Comparison of ENCODE assay signal across 30 mouse cellular contexts in the genomic region with DNA sequence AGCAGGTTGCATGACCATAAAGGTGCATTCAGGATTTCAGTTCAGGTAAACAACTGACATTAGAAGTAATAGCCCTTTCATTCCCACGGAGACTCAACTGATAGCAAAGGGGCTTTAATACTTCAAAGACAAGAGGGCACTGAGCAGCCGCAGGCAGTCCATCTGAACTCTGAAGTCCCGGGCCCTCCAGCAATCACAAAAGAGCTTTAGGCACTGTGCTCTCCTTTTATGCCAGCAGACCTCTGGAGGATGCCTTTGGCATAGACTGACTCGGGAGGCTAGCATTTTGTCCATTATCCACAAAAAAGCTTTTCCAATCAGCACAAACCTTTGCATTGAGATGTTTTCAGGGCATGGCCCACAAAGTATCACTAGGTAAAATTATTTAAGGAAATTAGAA. TPM values are rescaled to one million over a fixed set of nuclear protein-coding genes. Genes with fewer than 3 reads are reported as not detected.
A peak's percentile ranks its signal among the peaks of the same experiment; 100 is the strongest.
DNase-seq lines count a peak whose midpoint lies in the region; ATAC-seq and TF ChIP-seq lines count a peak whose summit lies in the region.
"Had no signal": no experiment of that assay in that cellular context is flagged by ENCODE, and none has a peak within 500 bp of the region (broad histone marks: within the 10 kb centered on the region; RNA-seq: fewer than 3 reads in every experiment).

No protein-coding gene starts in this region.

- H3K4me2 ChIP-seq in forebrain, embryonic 14.5 days (ENCODE audit: low read length), result no peak overlapping the region
- no peak overlapping the region for H3K4me2 ChIP-seq in forebrain, embryonic 16.5 days (ENCODE audit: low read length)
- H3K4me2 ChIP-seq in midbrain, embryonic 14.5 days (ENCODE audit: low read length), result no peak overlapping the region
- no peak overlapping the region for H3K4me2 ChIP-seq in midbrain, embryonic 11.5 days
- H3K4me2 ChIP-seq: embryonic facial prominence, embryonic 13.5 days; embryonic facial prominence, embryonic 15.5 days; forebrain, embryonic 12.5 days; forebrain, embryonic 15.5 days had no signal

- TF ChIP-seq CTCF in brain, embryonic 14.5 days (IDR thresholded peaks at IDR 0.05; ENCODE audit: borderline replicate concordance, extremely low read depth, insufficient read depth, insufficient read length), result no peak

- H3K36me3 ChIP-seq in forebrain, embryonic 14.5 days (ENCODE audit: control insufficient read depth, insufficient read depth, low read length), result no peaks in the 10 kb centered on the region
- no peaks in the 10 kb centered on the region for H3K36me3 ChIP-seq in forebrain, embryonic 16.5 days (ENCODE audit: control insufficient read depth, insufficient read depth)
- no peaks in the 10 kb centered on the region for H3K36me3 ChIP-seq in midbrain, embryonic 14.5 days (ENCODE audit: control insufficient read depth, insufficient read depth, low read length)
- no peaks in the 10 kb centered on the region for H3K36me3 ChIP-seq in midbrain, embryonic 11.5 days (ENCODE audit: control insufficient read depth, insufficient read depth, low read length)
- H3K36me3 ChIP-seq: embryonic facial prominence, embryonic 13.5 days; embryonic facial prominence, embryonic 15.5 days; forebrain, embryonic 10.5 days; forebrain, embryonic 12.5 days; forebrain, embryonic 15.5 days; G1E had no signal

- no peak overlapping the region for H3K4me3 ChIP-seq in forebrain, embryonic 14.5 days (ENCODE audit: low read depth, low read length)
- H3K4me3 ChIP-seq in forebrain, embryonic 16.5 days (replicated peaks; ENCODE audit: low read length), result no peak overlapping the region
- no peak overlapping the region for H3K4me3 ChIP-seq in midbrain, embryonic 14.5 days (replicated peaks; ENCODE audit: low read depth, low read length)
- no peak overlapping the region for H3K4me3 ChIP-seq in midbrain, embryonic 11.5 days (ENCODE audit: low read depth, low read length)
- H3K4me3 ChIP-seq: embryonic facial prominence, embryonic 13.5 days; embryonic facial prominence, embryonic 15.5 days; erythroblast, embryonic 14.5 days; forebrain, embryonic 10.5 days; forebrain, embryonic 12.5 days; forebrain, embryonic 15.5 days had no signal

- 3% methylated on average over 4 of the region's 4 CpGs for WGBS in forebrain, embryonic 14.5 days
- 3% methylated on average over 4 of the region's 4 CpGs for WGBS in forebrain, embryonic 16.5 days
- WGBS in midbrain, embryonic 14.5 days, result 4% methylated on average over 4 of the region's 4 CpGs
- WGBS in midbrain, embryonic 11.5 days, result 7% methylated on average over 4 of the region's 4 CpGs

- H3K27ac ChIP-seq in forebrain, embryonic 14.5 days (ENCODE audit: low read depth, low read length), result no peak overlapping the region
- H3K27ac ChIP-seq in forebrain, embryonic 16.5 days (ENCODE audit: low read length), result no peak overlapping the region
- H3K27ac ChIP-seq in midbrain, embryonic 14.5 days (replicated peaks; ENCODE audit: low read depth, low read length), result no peak overlapping the region
- H3K27ac ChIP-seq in midbrain, embryonic 11.5 days (ENCODE audit: low read depth, low read length), result no peak overlapping the region
- H3K27ac ChIP-seq: embryonic facial prominence, embryonic 13.5 days; embryonic facial prominence, embryonic 15.5 days; forebrain, embryonic 10.5 days; forebrain, embryonic 12.5 days; forebrain, embryonic 15.5 days had no signal

- ATAC-seq in forebrain, embryonic 14.5 days, result no peak
- no peak for ATAC-seq in forebrain, embryonic 16.5 days
- ATAC-seq in midbrain, embryonic 14.5 days (ENCODE audit: low FRiP score, low TSS enrichment), result no peak
- no peak for ATAC-seq in midbrain, embryonic 11.5 days (ENCODE audit: low FRiP score)
- ATAC-seq in granulocyte monocyte progenitor cell, adult 5-6 weeks (replicated peaks; ENCODE audit: poor library complexity, severe bottlenecking), result no peak
- ATAC-seq: activated CD4-positive, CD25-positive, alpha-beta regulatory T cell, adult 4 months; CD4-positive, CD25-positive, alpha-beta regulatory T cell, adult 4 months; forebrain, embryonic 15.5 days; Patski had no signal

- no peak for TF ChIP-seq POLR2A in brain, embryonic 14.5 days (IDR thresholded peaks at IDR 0.05; ENCODE audit: borderline replicate concordance, extremely low read depth, insufficient read depth, insufficient read length, poor library complexity, severe bottlenecking)

- H3K9ac ChIP-seq in forebrain, embryonic 14.5 days (ENCODE audit: low read length), result no peak overlapping the region
- no peak overlapping the region for H3K9ac ChIP-seq in forebrain, embryonic 16.5 days (replicated peaks; ENCODE audit: low read depth, low read length)
- H3K9ac ChIP-seq in midbrain, embryonic 14.5 days (replicated peaks; ENCODE audit: low read length), result no peak overlapping the region
- H3K9ac ChIP-seq in midbrain, embryonic 11.5 days (ENCODE audit: low read length), result no peak overlapping the region
- H3K9ac ChIP-seq: embryonic facial prominence, embryonic 13.5 days; embryonic facial prominence, embryonic 15.5 days; forebrain, embryonic 12.5 days; forebrain, embryonic 15.5 days had no signal

- H3K27me3 ChIP-seq in forebrain, embryonic 14.5 days (replicated peaks; ENCODE audit: control insufficient read depth, insufficient read depth, low read length), result no peaks in the 10 kb centered on the region
- H3K27me3 ChIP-seq in forebrain, embryonic 16.5 days (replicated peaks; ENCODE audit: control insufficient read depth, insufficient read depth, low read length), result no peaks in the 10 kb centered on the region
- H3K27me3 ChIP-seq in midbrain, embryonic 14.5 days (ENCODE audit: control insufficient read depth, insufficient read depth, low read length), result no peaks in the 10 kb centered on the region
- H3K27me3 ChIP-seq in midbrain, embryonic 11.5 days (ENCODE audit: control insufficient read depth, insufficient read depth, low read length), result no peaks in the 10 kb centered on the region
- H3K27me3 ChIP-seq: CH12.LX; embryonic facial prominence, embryonic 13.5 days; embryonic facial prominence, embryonic 15.5 days; forebrain, embryonic 12.5 days; forebrain, embryonic 15.5 days; Patski had no signal

- DNase-seq in embryo, embryonic 10 days (ENCODE audit: low spot score), result peak; percentile 6
- no peak for DNase-seq in embryo, embryonic 10.5 days (ENCODE audit: low spot score)
- peak; percentile 27 for DNase-seq in forebrain, embryonic 14.5 days (ENCODE audit: low spot score)
- peak; percentile 44 for DNase-seq in midbrain, embryonic 14.5 days
- no peak for DNase-seq in midbrain, embryonic 11.5 days (ENCODE audit: low spot score, missing footprints)
- peak; percentile 47 for DNase-seq in brain, embryonic 14.5 days (ENCODE audit: low read depth)
- DNase-seq: adrenal gland, adult 8-10 months; adrenal gland, postnatal 14 days; adrenal gland, postnatal 36 days; B cell, adult 2 months; cerebellum, adult 11 months; cerebellum, adult 18-20 months; cerebellum, adult 8-10 months; cerebellum, adult 9-11 months; cerebellum, postnatal 14 days; cerebellum, postnatal 36 days had no signal

- H3K4me1 ChIP-seq in forebrain, embryonic 14.5 days (ENCODE audit: control insufficient read depth, insufficient read depth, low read length), result no peaks in the 10 kb centered on the region
- H3K4me1 ChIP-seq in forebrain, embryonic 16.5 days (replicated peaks; ENCODE audit: control insufficient read depth, insufficient read depth, low read length), result no peaks in the 10 kb centered on the region
- no peaks in the 10 kb centered on the region for H3K4me1 ChIP-seq in midbrain, embryonic 14.5 days (ENCODE audit: control insufficient read depth, insufficient read depth, low read length)
- no peaks in the 10 kb centered on the region for H3K4me1 ChIP-seq in midbrain, embryonic 11.5 days (ENCODE audit: control insufficient read depth, insufficient read depth, low read length)
- H3K4me1 ChIP-seq: embryonic facial prominence, embryonic 13.5 days; embryonic facial prominence, embryonic 15.5 days; forebrain, embryonic 15.5 days had no signal

- H3K9me3 ChIP-seq in forebrain, embryonic 14.5 days (replicated peaks; ENCODE audit: control insufficient read depth, low read length), result no peaks in the 10 kb centered on the region
- no peaks in the 10 kb centered on the region for H3K9me3 ChIP-seq in forebrain, embryonic 16.5 days (ENCODE audit: control insufficient read depth, low read length)
- no peaks in the 10 kb centered on the region for H3K9me3 ChIP-seq in midbrain, embryonic 14.5 days (ENCODE audit: control insufficient read depth, low read length)
- H3K9me3 ChIP-seq in midbrain, embryonic 11.5 days (ENCODE audit: control insufficient read depth, low read length), result no peaks in the 10 kb centered on the region
- H3K9me3 ChIP-seq: embryonic facial prominence, embryonic 13.5 days; embryonic facial prominence, embryonic 15.5 days; forebrain, embryonic 10.5 days; forebrain, embryonic 12.5 days; forebrain, embryonic 15.5 days; G1E had no signal

RNA-seq across cellular contexts. Expression of a gene that starts 33.7 kb away (rescaled TPM):
- 26.3 and 33.3 TPM in 2 replicates for polyA plus RNA-seq in forebrain, embryonic 14.5 days (2014; fragmentation: Nextera tagmentation; extraction: Ambion mirVana)
- polyA plus RNA-seq in forebrain, embryonic 16.5 days (2015; fragmentation: Nextera tagmentation; extraction: Ambion mirVana), result 34.9 and 52.5 TPM in 2 replicates
- polyA plus RNA-seq in midbrain, embryonic 14.5 days (2014; fragmentation: Nextera tagmentation; extraction: Ambion mirVana), result 79.0 and 83.9 TPM in 2 replicates
- polyA plus RNA-seq in midbrain, embryonic 11.5 days (2014; fragmentation: Nextera tagmentation; extraction: Ambion mirVana), result 16.6 and 19.8 TPM in 2 replicates
- polyA plus RNA-seq in brain, embryonic 14.5 days (2012; rRNA removed), result 4.3 and 9.1 TPM in 2 replicates
- not detected in 2 replicates for total RNA-seq in granulocyte monocyte progenitor cell, adult 5-6 weeks (2014; fragmentation: Nextera tagmentation)
- total RNA-seq in granulocyte monocyte progenitor cell, adult 5-6 weeks (2017), result not detected in 2 replicates
- total RNA-seq: common myeloid progenitor, adult 5-6 weeks had no signal
- polyA plus RNA-seq: activated CD4-positive, CD25-positive, alpha-beta regulatory T cell, adult 4 months; erythroblast, embryonic 14.5 days; G1E; Patski had no signal

Comparison
In these comparisons a context has a peak if more than half of its experiments do, and no peak if none do; other contexts are left out.
1. DNase-seq: peak in embryo, embryonic 10 days (single experiment), forebrain, embryonic 14.5 days (single experiment), midbrain, embryonic 14.5 days (single experiment) and brain, embryonic 14.5 days (single experiment); none in embryo, embryonic 10.5 days (single experiment) and midbrain, embryonic 11.5 days (single experiment).